Mouse (Mus musculus): ENCODE results near the gene Sufu. TPM values are rescaled to one million over a fixed set of nuclear protein-coding genes. Genes with fewer than 3 reads are reported as not detected.

The Sufu gene
- 10 to 100 TPM in 1 of 2 experiments, 1 to 10 TPM in 1; 9.0 to 11.5 TPM for total RNA-seq (2023)

GRCm38 (mm10) chr19:46396686-46397435 lies at the start of gene Sufu:
Sufu (plus strand) TSS chr19:46396896.

GRCm38 (mm10) chr19:46350168-46350932 lies 46.3 kb upstream of the Sufu start, which contains the start of gene 2310034G01Rik:
2310034G01Rik (minus strand) TSS chr19:46350302.

DNA sequence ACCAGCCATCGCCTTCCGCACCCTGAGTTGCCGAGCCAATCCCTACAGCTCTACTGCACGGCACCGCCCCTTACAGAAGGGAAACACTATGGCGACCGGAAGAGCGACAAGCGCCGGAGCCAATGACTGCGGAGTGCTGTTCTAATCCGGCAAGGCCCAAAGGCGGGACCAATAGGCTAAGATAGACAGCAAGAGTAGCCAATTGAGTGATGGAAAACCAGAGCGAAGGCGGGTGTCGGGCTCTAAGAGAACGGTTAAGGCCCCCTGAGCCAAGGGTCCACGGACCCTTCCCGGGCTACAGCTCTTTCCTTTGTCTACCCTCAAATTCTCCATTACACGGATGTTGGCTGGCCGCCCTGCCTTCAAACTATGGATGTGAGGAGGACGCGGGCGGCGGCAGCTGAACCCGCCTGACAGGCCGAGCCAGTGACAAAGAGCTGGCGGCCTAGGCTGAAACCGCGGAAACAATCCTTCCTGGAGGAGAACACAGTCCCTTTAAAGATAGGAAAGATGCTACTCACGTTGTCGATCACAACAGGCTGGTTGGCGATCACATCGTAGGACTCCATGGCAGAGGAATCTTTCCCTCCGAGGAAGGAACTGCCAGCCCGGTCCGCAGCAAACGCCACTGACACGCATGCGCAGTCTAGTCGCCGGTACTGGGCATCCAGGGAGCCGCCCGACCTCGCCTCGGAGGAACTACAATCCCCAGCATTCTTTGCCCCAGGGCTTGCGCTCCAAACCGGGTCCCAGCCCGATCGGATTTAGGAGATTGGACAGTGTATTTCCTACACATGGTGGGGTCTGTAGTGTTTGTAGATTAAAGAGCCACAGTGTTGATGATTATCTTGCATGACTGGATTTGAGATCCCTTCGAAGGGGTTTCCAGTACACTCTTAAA lies 1.3 kb upstream of the Sufu start, which contains the start of gene Actr1a:
TSS of gene Actr1a (minus strand) at position 640 of the 901 bp plus-strand sequence.

GRCm38 (mm10) chr19:46501401-46502068 lies 104.8 kb downstream of the Sufu start, which contains the start of gene Trim8:
Trim8 (plus strand) TSS chr19:46501702.

Other genes starting within 250 kb of the Sufu start
- not detected for gene Pitx3, start 248.6 kb upstream of the Sufu start, total RNA-seq (2023)
- gene Gbf1, start 244.4 kb upstream of the Sufu start, total RNA-seq (2023) = 10 to 100 TPM; 56.1 to 60.1 TPM
- 10 to 100 TPM; 41.7 to 43.7 TPM for gene Nfkb2, start 92.6 kb upstream of the Sufu start, total RNA-seq (2023)
- under 1 TPM in 1 of 2 experiments, not detected in 1; 0.53 TPM for gene Psd, start 69.7 kb upstream of the Sufu start, total RNA-seq (2023)
- gene Fbxl15, start 68.7 kb upstream of the Sufu start, total RNA-seq (2023) = 1 to 10 TPM; 3.0 TPM
- 100 to 1,000 TPM in 1 of 2 experiments, 10 to 100 TPM in 1; 92.6 to 101 TPM for gene Cuedc2, start 58.2 kb upstream of the Sufu start, total RNA-seq (2023)
- gene Mfsd13a, start 55.8 kb upstream of the Sufu start, total RNA-seq (2023) = 10 to 100 TPM; 29.0 to 32.7 TPM
- not detected for gene 2310034G01Rik, start 46.6 kb upstream of the Sufu start, total RNA-seq (2023)
- gene Actr1a, start 1.1 kb upstream of the Sufu start, total RNA-seq (2023) = 10 to 100 TPM; 83.9 to 91.4 TPM
- gene Trim8, start 104.8 kb downstream of the Sufu start, total RNA-seq (2023) = 10 to 100 TPM; 40.9 to 47.7 TPM
- 10 to 100 TPM in 1 of 2 experiments, 1 to 10 TPM in 1; 9.2 to 12.5 TPM for gene Arl3, start 176.3 kb downstream of the Sufu start, total RNA-seq (2023)
- 10 to 100 TPM in 1 of 2 experiments, 1 to 10 TPM in 1; 8.3 to 12.6 TPM for gene Sfxn2, start 176.5 kb downstream of the Sufu start, total RNA-seq (2023)
- 10 to 100 TPM; 57.5 to 76.1 TPM for gene Wbp1l, start 202.2 kb downstream of the Sufu start, total RNA-seq (2023)